Mouse (Mus musculus): ENCODE measurements at regions not wholly inside any gene's neighbourhood (a gene's known extent, or its start where the extent isn't known, plus 50 kb on each side); places are given as distances from the start of the nearest gene placed in this dataset.

DNA sequence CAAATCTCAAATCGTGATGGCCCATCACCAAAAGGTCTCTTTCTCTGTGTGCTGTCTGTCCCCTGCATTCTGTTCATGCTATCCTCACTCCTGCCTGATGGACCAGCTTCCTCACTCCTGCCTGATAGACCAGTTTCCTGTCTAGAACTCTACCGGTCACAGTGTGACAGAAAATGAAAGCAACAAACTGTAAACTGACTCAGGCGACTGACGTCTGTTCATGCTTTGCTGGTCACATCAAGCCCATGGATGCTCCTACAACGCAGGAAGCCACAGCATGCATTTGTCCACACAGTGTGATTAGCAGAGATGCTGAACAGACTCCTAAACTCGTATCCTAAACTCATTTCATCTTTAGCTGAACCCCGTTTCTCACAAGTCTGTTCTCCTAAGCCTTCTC, 227.3 kb upstream of the N4bp1 start:
- no peak for DNase-seq

DNA sequence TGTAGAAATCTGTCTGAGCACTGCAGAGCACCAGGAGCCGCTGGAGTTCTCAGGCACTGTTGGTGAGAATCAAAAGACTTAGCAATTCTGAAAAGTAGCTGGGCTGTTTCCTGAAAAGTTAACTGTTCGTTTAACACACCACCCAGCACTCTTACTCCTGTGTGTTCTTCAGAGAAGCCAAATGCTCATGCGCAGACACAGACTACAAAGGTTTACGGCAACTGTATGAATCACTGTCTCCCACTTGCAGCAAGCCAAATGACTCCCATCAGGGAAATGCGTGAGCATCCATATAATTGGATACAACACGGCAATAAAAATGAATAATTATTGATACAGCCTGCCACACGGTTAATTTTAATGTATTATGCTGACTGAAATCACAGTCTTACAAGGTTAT, 220.0 kb upstream of the N4bp1 start:
- no peak for DNase-seq

DNA sequence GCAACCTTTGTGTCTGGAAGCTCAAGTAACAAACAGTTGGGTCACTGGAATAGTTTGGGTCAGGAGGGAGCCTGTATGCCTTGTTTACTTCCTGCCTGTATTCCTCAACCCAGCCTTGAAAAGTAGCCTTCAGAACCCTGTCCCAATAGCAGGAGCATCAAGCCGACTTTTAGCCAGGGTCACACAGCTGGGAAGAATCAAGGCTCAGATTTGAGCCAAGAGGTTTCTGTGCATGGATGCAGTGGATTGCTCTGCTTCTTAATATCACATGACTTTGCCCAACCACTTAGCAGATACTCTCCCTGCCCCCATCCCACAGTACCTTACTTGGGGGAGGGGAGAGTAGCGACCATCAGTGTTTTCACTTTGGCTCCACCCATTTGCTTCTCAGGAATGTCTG, 210.2 kb upstream of the N4bp1 start:
- DNase-seq, result no peak

DNA sequence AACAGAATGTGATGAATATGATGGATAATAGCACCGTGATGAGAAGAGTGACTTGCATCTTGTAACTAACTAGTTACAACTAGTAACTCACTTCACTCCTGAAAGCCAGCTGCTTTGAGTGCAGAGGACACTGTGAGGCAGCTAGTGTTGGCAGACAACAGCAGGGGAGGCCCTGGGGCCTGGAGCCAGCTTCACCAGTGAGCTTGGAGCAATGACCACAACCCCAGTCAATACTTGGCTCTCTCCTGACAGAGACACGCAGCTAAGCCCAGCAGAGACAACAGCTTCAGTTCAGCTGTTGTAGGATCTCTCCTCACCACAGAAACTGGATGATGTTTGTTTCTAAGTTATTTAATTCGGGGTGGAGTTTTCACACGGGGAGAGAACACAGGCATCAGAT, 209.6 kb upstream of the N4bp1 start:
- peak; percentile 20 for DNase-seq

DNA sequence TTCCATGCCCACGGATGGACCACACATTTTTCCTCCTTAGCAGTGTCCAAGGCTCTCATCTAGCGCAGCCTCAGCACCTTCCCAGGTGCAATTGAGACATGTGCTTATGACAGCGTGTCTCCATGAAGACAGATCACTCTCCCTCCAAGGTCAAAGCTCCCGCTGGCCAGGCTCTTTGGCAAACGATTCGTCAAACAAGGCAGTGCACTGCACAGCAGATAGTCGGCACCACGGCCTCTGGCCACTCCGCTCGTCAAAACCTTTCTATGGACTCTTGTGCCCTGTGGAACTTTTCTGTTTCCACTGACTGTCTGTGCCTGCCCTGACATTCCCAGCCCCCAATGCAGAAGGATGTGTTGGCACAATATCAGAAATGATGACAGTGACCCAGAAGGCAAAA, 208.7 kb upstream of the N4bp1 start:
- peak; percentile 24 for DNase-seq

DNA sequence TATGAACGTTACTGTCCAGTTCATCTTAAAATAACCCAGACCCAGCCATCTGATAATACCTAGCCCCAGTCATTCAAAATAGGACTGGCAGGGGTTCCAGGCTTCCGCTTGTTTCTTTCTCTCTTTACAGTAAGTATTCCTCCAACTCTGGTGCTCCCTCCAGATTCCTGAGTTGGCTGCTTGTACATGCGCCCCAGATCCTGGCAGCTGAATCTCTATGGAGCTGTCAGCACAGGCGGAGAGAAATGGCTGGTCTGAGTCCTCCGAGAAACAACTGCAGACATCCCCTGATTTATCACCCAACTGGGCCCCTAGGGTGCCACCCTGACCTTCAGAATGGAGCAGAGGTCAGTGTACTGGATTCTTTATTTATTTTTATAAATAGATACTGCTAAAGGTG, 208.0 kb upstream of the N4bp1 start:
- DNase-seq, result no peak

DNA sequence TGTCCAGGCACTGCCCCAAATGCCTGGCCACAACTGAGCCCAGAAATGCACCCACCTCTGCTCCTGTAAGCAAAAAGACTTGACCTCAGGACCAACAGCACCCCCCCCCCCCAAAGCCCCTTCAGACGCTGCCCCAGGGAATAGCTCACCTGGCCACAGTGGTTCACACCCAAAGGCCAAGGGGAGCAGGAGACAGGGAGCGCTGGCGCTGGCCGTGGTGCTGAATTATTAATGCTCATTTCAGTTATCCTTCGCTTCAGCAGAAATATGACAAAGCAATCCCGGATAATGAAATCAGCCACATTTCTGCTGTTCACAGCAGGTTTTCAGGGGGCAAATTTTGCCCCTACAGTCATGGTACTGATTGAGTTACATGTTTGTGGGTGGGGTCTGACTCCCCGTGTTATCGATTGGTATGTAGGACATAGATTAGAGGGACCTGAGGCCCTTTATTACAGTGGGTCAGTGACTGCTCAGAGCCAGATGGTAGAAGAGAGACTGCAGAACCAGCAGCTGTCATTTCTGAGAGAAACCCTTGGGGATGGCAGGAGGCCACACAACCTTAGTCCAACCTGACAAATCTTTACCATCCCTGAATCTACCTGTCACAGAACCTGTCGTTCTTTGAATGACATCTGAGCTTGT, 202.5 kb upstream of the N4bp1 start:
- peak; percentile 65 for DNase-seq

DNA sequence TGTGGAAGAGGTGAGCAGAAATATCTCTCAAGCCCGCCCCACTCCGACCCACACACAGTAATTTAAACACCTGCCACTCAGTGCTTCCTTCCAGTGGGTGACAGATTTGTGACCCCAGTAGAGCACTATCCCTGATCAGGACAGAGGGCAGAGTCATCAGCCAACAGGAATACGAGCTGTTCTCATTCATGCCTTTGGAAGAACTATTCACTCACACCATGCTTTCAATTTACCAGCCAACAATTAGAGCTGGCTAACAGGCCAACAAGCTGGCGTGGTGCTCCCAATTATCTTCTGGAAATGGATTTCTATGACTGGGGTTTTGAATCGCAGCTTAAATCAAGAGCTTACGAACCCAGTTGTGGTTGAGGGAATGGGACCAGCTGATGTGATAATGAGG, 193.2 kb upstream of the N4bp1 start:
- no peak for DNase-seq

DNA sequence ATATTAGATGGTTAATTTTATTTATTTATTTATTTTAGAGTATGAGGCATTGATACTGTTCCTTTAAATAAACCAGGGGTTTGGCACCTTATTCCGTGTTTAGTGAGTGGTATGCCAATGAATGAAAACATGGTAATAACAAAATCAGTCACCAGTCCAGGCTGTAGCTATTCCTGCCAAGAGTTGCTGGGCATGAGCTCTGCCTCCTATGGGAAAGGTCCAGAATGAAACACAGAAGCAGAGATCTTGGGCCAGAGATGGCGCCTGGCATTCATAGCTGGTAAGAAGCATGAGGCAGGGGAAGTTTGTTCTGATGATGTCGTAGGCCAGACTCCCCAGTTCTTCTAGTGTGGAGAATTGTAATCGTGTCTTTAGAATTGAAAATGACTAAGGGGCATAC, 190.9 kb upstream of the N4bp1 start:
- no peak for DNase-seq

DNA sequence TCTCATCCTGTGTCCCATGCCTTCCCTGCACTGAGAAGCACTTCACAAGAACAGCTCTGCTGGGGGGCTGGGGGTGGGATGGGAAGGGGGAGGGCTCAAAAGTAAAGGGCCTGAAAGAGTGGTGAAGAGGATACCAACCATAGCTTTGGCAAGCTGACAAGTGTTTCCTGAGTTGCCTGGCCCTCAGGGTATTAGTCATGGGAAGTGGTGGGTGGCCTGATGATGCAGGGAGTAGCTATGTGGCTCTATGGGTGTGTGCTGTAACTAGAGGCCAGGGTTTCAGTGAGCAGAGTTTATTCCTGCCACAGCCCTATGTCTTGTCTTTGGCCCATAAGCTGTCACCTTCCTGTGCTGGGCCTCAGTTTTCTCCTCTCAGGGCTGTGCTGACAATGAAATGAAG, 186.2 kb upstream of the N4bp1 start:
- DNase-seq, result peak; percentile 9

DNA sequence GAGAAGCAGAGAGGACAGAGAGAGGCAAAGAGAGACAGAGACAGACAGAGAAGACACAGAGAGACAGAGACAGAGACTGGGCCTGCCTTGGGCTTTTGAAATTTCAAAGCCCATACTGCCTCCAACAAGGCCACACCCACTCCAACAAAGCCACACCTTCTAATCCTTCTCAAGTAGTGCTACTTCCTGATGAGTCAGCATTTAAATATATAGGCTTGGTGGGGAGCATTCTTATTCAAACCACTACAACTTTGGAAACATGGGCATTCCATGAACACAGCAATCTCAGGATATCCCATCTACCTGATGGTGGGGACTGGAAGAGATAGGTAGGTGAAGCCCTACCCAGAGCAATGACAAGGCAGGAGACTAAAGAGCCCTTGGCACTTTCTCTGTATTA, 182.0 kb upstream of the N4bp1 start:
- no peak for DNase-seq

DNA sequence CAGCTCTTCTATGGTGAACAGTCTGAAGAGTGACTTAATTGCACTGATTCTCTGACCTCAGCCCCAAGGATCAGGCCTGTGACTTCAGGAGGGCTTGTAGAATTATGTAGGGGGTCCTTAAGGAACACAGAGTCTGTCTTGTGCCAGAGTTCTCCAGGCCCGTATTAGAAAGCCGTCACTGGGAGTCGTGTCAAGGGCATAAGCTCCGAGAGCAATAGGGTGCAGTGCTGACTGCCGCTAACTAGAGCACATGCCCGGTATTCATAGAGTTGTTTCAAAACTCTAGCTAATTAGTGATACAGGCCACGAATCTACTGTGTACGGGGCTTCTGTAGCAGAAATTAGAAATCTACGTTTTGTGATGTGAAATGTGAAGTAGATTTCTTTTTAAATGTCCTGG, 179.7 kb upstream of the N4bp1 start:
- DNase-seq, result no peak

DNA sequence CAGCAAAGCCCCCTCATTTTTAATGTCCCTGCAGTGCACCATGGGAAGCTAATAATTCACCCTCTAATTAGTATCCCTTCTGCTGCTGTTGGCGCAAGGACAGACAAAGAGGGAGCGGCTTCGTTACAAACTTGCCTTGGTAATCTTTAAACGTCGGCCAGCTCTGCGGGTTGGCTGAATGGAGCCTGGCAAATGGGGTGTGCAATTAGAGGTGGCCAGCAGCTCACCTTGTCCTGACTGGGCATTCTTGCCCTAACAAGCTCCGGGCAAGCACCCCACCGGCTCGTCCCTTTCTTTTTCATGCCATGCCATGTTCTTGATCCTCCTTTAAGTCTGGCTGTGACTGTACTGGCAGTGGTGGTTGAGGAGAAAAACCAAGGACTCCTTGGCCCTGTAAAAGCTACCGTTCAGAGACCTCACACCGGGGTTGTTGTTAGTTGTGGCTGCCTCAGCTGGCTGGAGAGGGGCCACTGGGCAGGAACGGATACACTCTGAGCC, 179.2 kb upstream of the N4bp1 start:
- no peak for DNase-seq

DNA sequence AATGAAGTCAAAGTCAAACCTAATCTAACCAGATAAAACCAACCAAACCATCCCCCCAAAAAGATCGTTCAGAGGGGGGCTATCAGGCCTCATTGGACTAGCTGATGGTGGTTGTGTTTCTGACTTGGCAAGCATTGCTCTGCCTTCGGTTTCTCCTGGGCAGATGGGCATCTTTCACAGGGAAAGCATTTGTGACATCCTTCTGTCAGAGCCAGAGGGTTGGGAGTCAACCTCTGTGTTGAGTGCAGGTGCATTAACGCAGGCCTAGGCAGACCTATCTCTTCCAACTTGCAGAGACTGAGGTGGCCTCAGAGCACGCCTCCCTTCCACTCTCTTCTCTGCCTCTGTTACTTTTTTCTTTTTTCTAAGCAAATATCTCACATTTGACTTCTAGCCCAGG, 178.5 kb upstream of the N4bp1 start:
- no peak for DNase-seq

DNA sequence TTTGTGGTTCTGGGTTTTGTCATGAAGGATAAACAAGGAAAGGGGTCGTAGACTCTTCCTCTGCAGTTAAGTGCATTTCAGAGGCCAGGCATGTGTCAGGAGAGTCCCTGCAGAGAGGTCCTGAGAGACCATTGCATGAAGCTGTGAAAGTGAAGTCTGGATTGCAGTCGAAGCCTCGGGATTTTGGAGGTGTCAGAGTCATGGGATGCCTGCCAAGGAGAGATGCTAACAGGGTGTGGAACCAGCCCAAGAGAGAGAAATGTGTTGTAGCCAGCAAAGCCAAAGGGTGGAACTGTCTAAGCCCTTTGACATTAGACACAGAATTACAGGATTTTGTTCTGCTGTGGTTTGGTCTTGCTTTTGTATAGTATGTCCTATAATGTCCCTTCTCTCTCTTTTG, 164.7 kb upstream of the N4bp1 start:
- peak; percentile 4 for DNase-seq

DNA sequence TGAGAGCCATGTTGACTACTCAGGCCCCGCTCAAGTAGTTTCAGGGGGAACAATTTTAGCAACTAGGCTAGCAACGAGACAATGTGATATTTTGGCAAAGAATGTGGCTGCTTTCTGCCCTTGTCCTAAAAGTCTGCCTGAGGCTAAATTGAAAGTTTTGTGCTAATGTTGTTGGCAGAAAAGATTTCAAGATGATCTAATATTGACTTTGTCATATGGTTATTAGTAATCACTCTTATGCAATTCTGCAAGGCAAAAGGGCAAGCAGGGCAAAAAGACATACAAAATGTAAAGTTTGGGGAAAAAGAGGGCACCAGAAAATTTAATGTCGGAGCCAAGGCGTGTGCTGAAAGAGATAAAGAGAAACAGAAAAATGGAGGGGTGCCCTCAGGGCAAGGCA, 164.1 kb upstream of the N4bp1 start:
- no peak for DNase-seq

DNA sequence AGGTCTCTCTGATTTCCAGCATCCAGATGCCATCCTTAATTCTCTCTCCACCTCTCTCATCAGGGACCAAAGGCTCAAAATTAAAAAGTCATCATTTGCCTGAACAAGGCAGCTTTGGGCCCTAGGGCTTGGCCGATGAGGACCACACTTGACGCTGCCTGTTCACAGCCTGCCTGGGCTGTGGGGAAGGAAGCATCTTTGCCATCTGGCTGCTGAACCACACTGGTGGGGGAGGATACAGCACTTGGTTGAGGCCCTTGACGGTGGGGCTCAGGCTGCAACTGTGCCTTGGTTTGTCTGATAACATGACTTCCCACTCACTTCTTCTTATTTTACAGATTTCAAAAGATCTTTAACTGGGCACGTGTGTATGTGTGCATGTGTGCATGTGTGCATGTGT, 161.5 kb upstream of the N4bp1 start:
- DNase-seq, result no peak

DNA sequence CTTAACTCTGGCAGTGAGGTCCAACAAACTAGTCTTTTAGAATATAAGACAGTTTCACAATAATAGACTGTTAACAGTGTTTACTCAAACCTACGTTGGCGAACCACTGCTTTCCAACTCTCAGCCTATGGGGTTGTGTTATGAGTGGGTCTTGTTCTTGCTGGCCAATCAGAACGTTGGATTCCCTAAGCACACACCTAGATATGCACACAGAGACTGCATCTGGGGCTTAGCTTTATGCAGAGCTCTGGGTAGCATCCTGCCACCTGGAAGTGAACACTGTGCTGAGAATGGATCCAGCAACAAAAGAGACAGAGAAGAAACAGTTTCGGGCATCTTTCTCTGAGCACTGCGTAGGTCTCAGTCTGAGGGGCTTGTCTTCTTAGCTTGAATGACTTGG, 158.0 kb upstream of the N4bp1 start:
- DNase-seq, result no peak

DNA sequence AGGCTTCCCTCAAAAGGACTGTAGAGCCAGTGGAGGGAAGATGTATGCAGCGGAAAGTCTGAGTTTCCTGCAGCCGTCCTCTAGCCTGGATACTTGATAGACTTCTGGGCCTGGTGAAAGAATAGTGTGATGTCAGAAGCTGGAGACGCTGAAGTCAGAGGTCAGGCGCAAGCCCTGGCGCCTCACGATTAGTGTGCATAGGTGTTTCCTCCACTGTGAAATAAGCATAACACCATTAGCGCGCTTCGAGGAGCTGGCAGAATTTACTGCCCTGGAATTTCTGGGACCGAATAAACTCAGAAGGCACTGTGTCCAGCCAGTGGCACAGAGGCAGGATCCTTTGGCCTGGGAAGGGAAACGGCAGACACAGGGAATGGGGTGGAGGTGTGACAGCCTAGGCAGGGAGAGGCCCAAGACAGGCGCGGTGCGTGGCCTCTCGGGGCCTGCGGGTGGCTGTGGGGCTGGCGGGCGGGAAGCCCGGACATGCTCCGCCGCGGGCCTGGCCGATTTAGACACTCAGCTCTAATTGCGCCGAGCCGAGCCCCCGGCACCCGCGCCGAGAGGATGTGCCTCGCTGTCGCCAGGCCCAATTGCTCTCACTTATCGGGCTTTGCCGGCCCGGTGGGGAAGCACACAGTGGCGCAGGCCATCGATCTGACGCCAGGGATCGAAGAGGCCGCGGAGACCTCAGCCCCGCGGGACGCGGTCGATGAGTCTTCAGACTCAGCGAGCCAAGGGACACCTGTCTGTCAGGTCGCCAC, 152.7 kb upstream of the N4bp1 start:
- DNase-seq, result peak; percentile 27

DNA sequence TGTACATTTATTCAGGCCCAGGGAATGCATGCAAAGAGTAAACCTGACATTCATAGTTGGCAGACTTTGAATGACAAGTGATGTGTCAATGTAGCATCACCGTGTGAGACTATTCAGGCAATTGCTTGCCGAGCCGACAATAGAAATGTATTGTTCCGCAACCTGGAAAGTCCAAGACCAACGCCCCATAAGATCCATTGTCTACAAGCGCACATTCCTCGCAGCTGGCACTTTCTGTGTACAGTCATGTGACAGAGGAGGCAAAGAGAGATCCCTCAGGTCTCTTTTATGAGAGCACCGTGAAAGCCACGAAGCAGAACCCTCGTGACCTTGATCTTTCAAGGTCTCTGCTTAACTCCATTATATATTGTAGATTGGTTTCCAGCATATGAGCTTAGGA, 150.9 kb upstream of the N4bp1 start:
- no peak for DNase-seq

DNA sequence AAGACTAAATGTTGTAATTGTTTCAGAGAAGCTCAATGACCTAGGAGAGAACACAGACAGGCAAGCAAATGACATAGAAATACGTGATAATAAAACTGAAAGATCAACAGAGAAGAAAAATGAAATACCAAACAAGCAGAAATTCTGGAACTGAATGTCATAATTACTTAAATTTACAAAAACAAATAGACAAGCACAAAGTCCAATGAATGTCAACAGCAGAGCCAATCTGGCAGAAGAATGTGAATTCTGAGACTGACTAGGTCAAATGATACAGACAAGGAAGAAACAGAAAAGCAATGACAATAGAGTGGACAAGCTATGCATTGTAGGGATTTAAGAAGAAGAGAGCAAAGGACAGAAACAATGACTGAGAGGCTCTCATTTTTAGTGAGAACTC, 143.1 kb upstream of the N4bp1 start:
- no peak for DNase-seq

DNA sequence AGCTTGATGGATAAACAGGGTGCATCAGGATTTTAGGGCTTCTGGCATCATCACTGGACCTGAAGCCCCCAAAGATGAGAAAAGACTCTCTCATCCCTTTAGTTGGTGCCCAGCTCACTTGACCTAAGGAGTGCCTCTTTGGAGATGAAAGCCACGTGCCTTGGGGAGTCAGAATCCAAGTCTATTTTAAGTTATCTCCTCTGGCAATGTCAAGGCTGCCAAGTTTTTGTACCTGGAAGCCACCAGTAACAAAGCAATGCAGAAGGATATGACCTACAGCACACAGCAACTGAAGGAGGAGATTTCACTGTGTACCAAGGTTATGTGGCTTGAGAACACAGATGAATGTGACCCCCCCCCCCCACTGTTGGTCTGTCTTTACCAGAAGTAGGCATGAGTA, 140.9 kb upstream of the N4bp1 start:
- no peak for DNase-seq

DNA sequence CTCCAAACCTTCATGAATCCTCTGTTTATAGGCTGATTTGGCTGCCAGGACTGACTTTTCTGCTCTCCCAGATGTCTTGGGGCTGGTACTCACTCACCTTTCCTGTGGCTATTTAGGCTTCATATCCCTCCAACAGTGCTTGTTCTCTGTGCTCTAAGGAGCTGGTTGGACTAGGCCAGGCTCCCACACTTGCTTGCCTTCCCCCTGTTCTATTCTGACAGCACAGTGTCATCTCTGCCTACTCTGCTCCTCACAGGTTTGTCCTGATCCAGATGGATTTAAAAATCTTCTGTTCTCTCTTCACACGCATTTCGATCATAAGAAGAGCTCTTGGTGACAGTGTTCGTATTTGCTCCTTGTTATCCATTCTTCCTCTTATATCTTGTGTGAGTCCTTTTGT, 134.7 kb upstream of the N4bp1 start:
- no peak for DNase-seq

DNA sequence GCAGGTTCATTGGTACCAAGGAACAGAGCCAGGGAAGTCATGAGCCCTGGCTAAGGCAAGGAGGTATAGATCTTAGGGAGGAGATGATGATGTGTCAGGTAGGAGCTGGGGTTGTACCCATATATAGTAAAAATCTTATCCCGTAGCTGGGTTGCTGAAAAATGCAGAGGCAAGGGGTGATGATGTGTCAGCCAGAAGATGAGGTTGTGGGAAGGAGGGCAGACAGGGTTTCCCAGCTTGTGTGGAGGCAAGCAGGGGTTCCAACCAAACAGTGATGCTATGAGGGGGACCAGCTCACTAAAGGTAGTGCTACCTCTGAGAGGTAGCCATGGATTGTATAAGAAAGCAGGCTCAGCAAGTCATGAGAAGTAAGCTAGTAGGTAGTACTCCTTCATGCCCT, 90.5 kb upstream of the N4bp1 start:
- DNase-seq, result no peak

Measured in adrenal gland, postnatal 14 days (tissue).